Mouse (Mus musculus): ENCODE measurements at regions not wholly inside any gene's neighbourhood (a gene's known extent, or its start where the extent isn't known, plus 50 kb on each side); places are given as distances from the start of the nearest gene placed in this dataset.

DNA sequence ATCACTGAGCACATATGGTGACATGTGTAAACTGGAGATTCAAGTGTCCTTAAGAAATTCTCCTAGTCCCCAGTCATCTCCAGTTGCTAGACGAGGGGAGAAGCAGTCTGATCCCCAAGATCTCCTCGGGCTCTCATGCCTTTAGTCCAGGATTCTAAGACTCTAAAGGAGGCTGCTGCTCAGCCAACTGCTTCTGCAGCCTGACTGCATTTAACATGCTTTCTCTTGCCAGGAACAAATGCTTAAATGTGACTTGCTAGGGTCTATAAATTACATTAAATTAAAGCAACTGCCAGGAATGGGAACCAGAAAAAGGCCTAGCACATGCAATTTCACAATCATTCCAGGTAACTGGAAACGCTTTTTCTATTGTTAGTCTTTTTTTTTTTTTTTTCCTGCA, 599.8 kb upstream of the Gcfc2 start:
- no peaks in the 10 kb centered on the region for H3K4me1 ChIP-seq (replicated peaks)
- WGBS = 78% methylated on average over 3 of the region's 3 CpGs
- H3K9me3 ChIP-seq = no peaks in the 10 kb centered on the region
- no peak overlapping the region for H3K27ac ChIP-seq
- no peak overlapping the region for H3K4me2 ChIP-seq
- H3K36me3 ChIP-seq = no peaks in the 10 kb centered on the region
- no peak overlapping the region for H3K9ac ChIP-seq
- no peak overlapping the region for H3K4me3 ChIP-seq
- no peaks in the 10 kb centered on the region for H3K27me3 ChIP-seq
- no peak for ATAC-seq (ENCODE audit: low FRiP score)

- no peaks in the 10 kb centered on the region for H3K27me3 ChIP-seq
- no peaks in the 10 kb centered on the region for H3K9me3 ChIP-seq
- H3K36me3 ChIP-seq = no peaks in the 10 kb centered on the region
- no peak overlapping the region for H3K9ac ChIP-seq
- WGBS = 67% methylated on average over 7 of the region's 7 CpGs
- H3K4me2 ChIP-seq = no peak overlapping the region
- H3K4me3 ChIP-seq = no peak overlapping the region
- H3K4me1 ChIP-seq (replicated peaks) = peaks cover 5% of the 10 kb centered on the region; the same call in 1 of the 2 replicates
- ATAC-seq (ENCODE audit: low FRiP score) = peak; percentile 79
- H3K27ac ChIP-seq = no peak overlapping the region
Measured at GRCm38 (mm10) chr6:81363969-81364529, 559.4 kb upstream of the Gcfc2 start.

- no peaks in the 10 kb centered on the region for H3K36me3 ChIP-seq
- H3K4me2 ChIP-seq = no peak overlapping the region
- no peaks in the 10 kb centered on the region for H3K9me3 ChIP-seq
- H3K4me3 ChIP-seq = no peak overlapping the region
- 84% methylated on average over 4 of the region's 4 CpGs for WGBS
- no peaks in the 10 kb centered on the region for H3K27me3 ChIP-seq
- no peak for ATAC-seq (ENCODE audit: low FRiP score)
- H3K9ac ChIP-seq = no peak overlapping the region
- no peaks in the 10 kb centered on the region for H3K4me1 ChIP-seq (replicated peaks)
- no peak overlapping the region for H3K27ac ChIP-seq
Measured at GRCm38 (mm10) chr6:81388484-81388883, 535.0 kb upstream of the Gcfc2 start.

DNA sequence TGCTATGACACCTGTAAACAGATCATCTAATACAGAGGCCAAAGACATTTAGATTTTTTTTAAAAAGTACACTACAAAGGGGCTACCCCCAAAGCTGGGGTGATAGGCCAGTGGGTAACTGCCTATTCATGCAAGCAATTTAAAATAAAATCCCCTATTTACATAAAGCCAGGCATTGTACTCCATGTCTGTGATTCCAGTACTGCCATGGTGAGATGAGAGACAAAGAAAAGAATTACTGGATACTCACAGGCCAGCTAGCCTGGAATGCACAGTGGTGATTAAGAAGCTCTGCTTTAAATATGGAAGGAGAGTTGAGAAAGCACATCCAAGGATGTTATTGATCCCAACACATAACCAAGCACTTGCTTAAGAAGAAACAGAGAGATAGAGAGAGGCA, 520.3 kb upstream of the Gcfc2 start:
- H3K27me3 ChIP-seq = no peaks in the 10 kb centered on the region
- ATAC-seq (ENCODE audit: low FRiP score) = no peak
- no peak overlapping the region for H3K4me3 ChIP-seq
- no peaks in the 10 kb centered on the region for H3K9me3 ChIP-seq
- H3K27ac ChIP-seq = no peak overlapping the region
- H3K9ac ChIP-seq = no peak overlapping the region
- 0 out of 2 replicates have a peak, but pooled peaks cover 3% of the 10 kb centered on the region for H3K4me1 ChIP-seq (replicated peaks)
- H3K4me2 ChIP-seq = no peak overlapping the region
- no peaks in the 10 kb centered on the region for H3K36me3 ChIP-seq

- no peaks in the 10 kb centered on the region for H3K4me1 ChIP-seq (replicated peaks)
- no peak overlapping the region for H3K4me2 ChIP-seq
- H3K27me3 ChIP-seq = no peaks in the 10 kb centered on the region
- no peaks in the 10 kb centered on the region for H3K36me3 ChIP-seq
- no peak overlapping the region for H3K4me3 ChIP-seq
- 94% methylated on average over 5 of the region's 5 CpGs for WGBS
- no peak overlapping the region for H3K27ac ChIP-seq
- no peak overlapping the region for H3K9ac ChIP-seq
- no peaks in the 10 kb centered on the region for H3K9me3 ChIP-seq
- ATAC-seq (ENCODE audit: low FRiP score) = no peak
Measured at GRCm38 (mm10) chr6:81413611-81414010, 509.9 kb upstream of the Gcfc2 start.

- no peaks in the 10 kb centered on the region for H3K27me3 ChIP-seq
- H3K9me3 ChIP-seq = no peaks in the 10 kb centered on the region
- H3K4me3 ChIP-seq = no peak overlapping the region
- H3K9ac ChIP-seq = no peak overlapping the region
- H3K4me1 ChIP-seq (replicated peaks) = no peaks in the 10 kb centered on the region
- ATAC-seq (ENCODE audit: low FRiP score) = no peak
- H3K36me3 ChIP-seq = no peaks in the 10 kb centered on the region
- 92% methylated on average over 6 of the region's 6 CpGs for WGBS
- no peak overlapping the region for H3K4me2 ChIP-seq
- no peak overlapping the region for H3K27ac ChIP-seq
Measured at GRCm38 (mm10) chr6:81434745-81435144, 488.7 kb upstream of the Gcfc2 start.

- Histone ChIP-seq H3K36me3 (no peaks in the 10 kb centered on the region), H3K9me3 (no peaks in the 10 kb centered on the region), H3K27ac (no peak overlapping the region), H3K27me3 (no peaks in the 10 kb centered on the region), H3K4me2 (no peak overlapping the region), H3K4me3 (no peak overlapping the region), H3K4me1 (replicated peaks) (no peaks in the 10 kb centered on the region), H3K9ac (no peak overlapping the region)
- no peak for ATAC-seq (ENCODE audit: low FRiP score)
- 96% methylated on average over 2 of the region's 2 CpGs for WGBS
Measured at GRCm38 (mm10) chr6:81438951-81439722, 484.3 kb upstream of the Gcfc2 start.

DNA sequence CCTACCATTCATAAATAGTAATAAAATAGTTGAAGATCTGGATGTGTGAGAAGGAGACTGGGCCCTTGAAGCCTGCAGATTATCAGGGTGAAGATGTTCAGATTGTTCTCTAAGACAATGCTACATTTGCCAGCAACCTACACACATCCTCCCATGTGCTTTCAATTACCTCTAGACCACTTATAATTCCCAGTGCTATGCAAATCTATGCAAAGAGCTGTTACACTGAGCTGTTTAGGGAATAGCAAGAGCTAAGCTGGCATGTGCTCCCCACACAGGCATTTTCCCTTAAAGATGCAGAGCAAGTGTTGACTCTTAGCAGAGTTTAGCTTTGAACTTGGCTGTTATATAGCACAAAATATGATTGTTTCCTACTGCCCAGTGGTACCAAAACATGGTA, 482.1 kb upstream of the Gcfc2 start:
- H3K4me3 ChIP-seq = no peak overlapping the region
- H3K36me3 ChIP-seq = no peaks in the 10 kb centered on the region
- ATAC-seq (ENCODE audit: low FRiP score) = no peak
- H3K9me3 ChIP-seq = no peaks in the 10 kb centered on the region
- H3K4me1 ChIP-seq (replicated peaks) = no peaks in the 10 kb centered on the region
- no peak overlapping the region for H3K4me2 ChIP-seq
- H3K27me3 ChIP-seq = no peaks in the 10 kb centered on the region
- no peak overlapping the region for H3K27ac ChIP-seq
- H3K9ac ChIP-seq = no peak overlapping the region

GRCm38 (mm10) chr6:81446019-81446800, 477.3 kb upstream of the Gcfc2 start:
- Histone ChIP-seq H3K27ac (no peak overlapping the region), H3K9ac (no peak overlapping the region), H3K9me3 (no peaks in the 10 kb centered on the region), H3K4me1 (replicated peaks) (no peaks in the 10 kb centered on the region), H3K4me2 (no peak overlapping the region), H3K36me3 (no peaks in the 10 kb centered on the region), H3K27me3 (no peaks in the 10 kb centered on the region), H3K4me3 (no peak overlapping the region)
- no peak for ATAC-seq (ENCODE audit: low FRiP score)
- WGBS = 76% methylated on average over 1 of the region's 1 CpGs

GRCm38 (mm10) chr6:81447701-81448100, 475.8 kb upstream of the Gcfc2 start:
- ATAC-seq (ENCODE audit: low FRiP score) = no peak
- no peaks in the 10 kb centered on the region for H3K4me1 ChIP-seq (replicated peaks)
- WGBS = 96% methylated on average over 6 of the region's 6 CpGs
- no peak overlapping the region for H3K27ac ChIP-seq
- no peaks in the 10 kb centered on the region for H3K36me3 ChIP-seq
- no peak overlapping the region for H3K4me3 ChIP-seq
- no peaks in the 10 kb centered on the region for H3K9me3 ChIP-seq
- H3K4me2 ChIP-seq = no peak overlapping the region
- H3K9ac ChIP-seq = no peak overlapping the region
- no peaks in the 10 kb centered on the region for H3K27me3 ChIP-seq

DNA sequence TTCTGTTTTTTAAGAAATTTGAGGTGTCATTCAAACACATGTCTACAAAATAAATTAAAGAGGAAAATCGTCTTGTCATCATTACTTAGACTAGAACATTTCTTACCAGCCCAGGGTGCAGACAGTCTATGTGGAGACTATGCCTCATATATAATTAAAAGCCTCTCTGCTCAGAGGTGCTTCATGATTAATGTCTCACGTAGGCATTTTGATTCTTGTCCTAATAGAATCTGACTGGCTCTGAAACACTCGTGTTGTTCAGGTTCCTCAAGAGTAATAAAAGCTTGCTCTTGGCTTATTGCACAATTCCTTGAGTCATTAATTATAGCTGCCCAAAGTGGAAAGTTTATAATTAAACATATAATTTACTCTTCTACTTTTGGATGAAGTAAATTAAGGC, 475.1 kb upstream of the Gcfc2 start:
- ATAC-seq (ENCODE audit: low FRiP score) = 0 out of 2 replicates have a peak, but pooled peaks have one; percentile 52
- H3K36me3 ChIP-seq = no peaks in the 10 kb centered on the region
- no peaks in the 10 kb centered on the region for H3K9me3 ChIP-seq
- H3K27me3 ChIP-seq = no peaks in the 10 kb centered on the region
- H3K4me3 ChIP-seq = no peak overlapping the region
- 55% methylated on average over 3 of the region's 3 CpGs for WGBS
- H3K27ac ChIP-seq = no peak overlapping the region
- no peak overlapping the region for H3K9ac ChIP-seq
- no peaks in the 10 kb centered on the region for H3K4me1 ChIP-seq (replicated peaks)
- no peak overlapping the region for H3K4me2 ChIP-seq

DNA sequence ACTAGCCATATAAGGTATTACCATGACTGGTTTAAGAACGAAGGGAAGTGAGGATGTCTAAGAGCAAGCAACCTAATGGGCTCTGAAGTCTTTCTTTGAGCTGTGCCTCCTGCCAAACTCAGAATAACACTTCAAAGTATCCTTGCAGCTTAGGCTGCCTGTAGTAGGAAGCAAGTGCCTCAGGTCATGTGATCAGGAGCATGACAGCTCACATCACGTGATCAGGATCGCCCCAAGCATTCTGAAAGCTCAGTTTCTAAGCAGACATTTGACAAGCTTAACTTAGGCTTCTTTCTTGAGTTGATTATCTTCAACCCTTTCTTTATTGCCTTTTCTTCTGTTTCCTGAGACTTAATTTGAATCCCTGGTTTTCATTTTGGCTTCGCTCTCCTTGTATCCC, 462.4 kb upstream of the Gcfc2 start:
- Histone ChIP-seq H3K4me1 (replicated peaks) (no peaks in the 10 kb centered on the region), H3K27ac (no peak overlapping the region), H3K9ac (no peak overlapping the region), H3K4me2 (no peak overlapping the region), H3K36me3 (no peaks in the 10 kb centered on the region), H3K9me3 (no peaks in the 10 kb centered on the region), H3K4me3 (no peak overlapping the region), H3K27me3 (no peaks in the 10 kb centered on the region)
- no peak for ATAC-seq (ENCODE audit: low FRiP score)
- 86% methylated on average over 4 of the region's 4 CpGs for WGBS

DNA sequence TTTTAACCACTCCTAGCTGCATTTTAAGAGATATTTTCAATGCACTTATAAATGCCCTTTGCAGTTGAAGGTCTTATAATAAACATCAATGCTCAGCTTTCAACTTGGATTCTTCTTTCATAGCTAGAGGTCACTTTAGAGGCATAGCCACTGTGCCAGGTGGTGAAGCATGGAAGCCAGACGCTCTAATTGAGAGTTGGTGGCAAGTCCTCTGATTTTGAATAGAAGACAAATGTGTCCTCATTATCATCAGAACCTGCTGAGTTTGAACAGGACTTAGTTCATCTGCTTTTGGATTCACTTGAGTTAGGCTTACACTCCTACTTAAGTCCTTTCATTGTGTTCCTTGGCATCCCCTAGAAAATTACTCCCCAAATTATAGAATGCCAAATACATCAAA, 459.0 kb upstream of the Gcfc2 start:
- H3K4me2 ChIP-seq = no peak overlapping the region
- no peak overlapping the region for H3K4me3 ChIP-seq
- H3K9ac ChIP-seq = no peak overlapping the region
- no peaks in the 10 kb centered on the region for H3K4me1 ChIP-seq (replicated peaks)
- H3K27me3 ChIP-seq = no peaks in the 10 kb centered on the region
- H3K27ac ChIP-seq = no peak overlapping the region
- no peak for ATAC-seq (ENCODE audit: low FRiP score)
- H3K36me3 ChIP-seq = no peaks in the 10 kb centered on the region
- WGBS = 69% methylated on average over 1 of the region's 1 CpGs
- H3K9me3 ChIP-seq = no peaks in the 10 kb centered on the region
